Mouse (Mus musculus): ENCODE data around the gene Ptgfrn.

DNA sequence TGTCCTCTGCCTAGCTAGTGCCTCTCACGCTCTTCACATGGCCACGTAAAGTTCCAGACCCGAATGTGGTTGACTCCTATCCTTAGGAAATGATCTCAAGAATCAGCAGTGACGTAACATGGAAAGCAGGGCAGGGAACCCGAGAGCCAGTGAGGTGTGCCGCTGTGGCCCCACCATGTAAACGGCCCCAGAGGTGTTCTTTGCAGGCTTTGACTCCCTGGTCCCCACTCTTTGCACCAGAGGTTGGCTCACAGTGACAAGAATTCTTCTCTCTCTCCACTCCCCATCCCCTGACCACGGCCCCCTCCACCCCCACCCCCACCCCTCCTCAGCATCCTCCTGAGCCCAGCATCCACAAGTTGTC, 7.3 kb upstream of the Ptgfrn start:
- TF ChIP-seq CTCF (IDR thresholded peaks at IDR 0.05) (no peak), EP300 (IDR thresholded peaks at IDR 0.05; ENCODE audit: insufficient read depth, low read depth, low read length) (no peak)
